ENCODE assay signal across 19 mouse cellular contexts in genomic region chr5:90246567-90246966, GRCm38 (mm10). TPM values are rescaled to one million over a fixed set of nuclear protein-coding genes. Genes with fewer than 3 reads are reported as not detected.
DNase-seq lines count a peak whose midpoint lies in the region; ATAC-seq and TF ChIP-seq lines count a peak whose summit lies in the region.
"Had no signal": no experiment of that assay in that cellular context is flagged by ENCODE, and none has a peak within 500 bp of the region (broad histone marks: within the 10 kb centered on the region; RNA-seq: fewer than 3 reads in every experiment).

No protein-coding gene starts in this region.

- DNase-seq in heart, adult 11 months = peak; percentile 60
- DNase-seq in R1 (ENCODE audit: low read depth, low spot score) = peak; percentile 89
- peak; percentile 63 for DNase-seq in liver
- DNase-seq in urinary bladder, postnatal 4 days (ENCODE audit: low spot score in 2 of 2) = no peak
- DNase-seq in midbrain, postnatal 0 days (ENCODE audit: low spot score) = no peak
- DNase-seq in cerebellum, postnatal 14 days = no peak
- DNase-seq: adrenal gland, adult 8-10 months; cerebellum, adult 9-10 months; gastrocnemius, postnatal 14 days; right cerebral cortex, postnatal 25 days had no signal

- no peaks in the 10 kb centered on the region for H3K9me3 ChIP-seq in heart, embryonic 11.5 days (replicated peaks; ENCODE audit: control insufficient read depth, low read length)
- H3K9me3 ChIP-seq in midbrain, postnatal 0 days (ENCODE audit: low read length) = no peaks in the 10 kb centered on the region
- H3K9me3 ChIP-seq: heart, embryonic 10.5 days; kidney, embryonic 15.5 days; limb, embryonic 15.5 days; midbrain, embryonic 15.5 days had no signal

- peaks cover 42% of the 10 kb centered on the region for H3K36me3 ChIP-seq in heart, embryonic 11.5 days (ENCODE audit: control insufficient read depth, insufficient read depth, low read length)
- peaks cover 51% of the 10 kb centered on the region for H3K36me3 ChIP-seq in midbrain, postnatal 0 days (ENCODE audit: insufficient read depth, low read length)

- no peak; the same call in 1 of the 2 replicates for ATAC-seq in heart, embryonic 11.5 days (replicated peaks; ENCODE audit: insufficient number of reproducible peaks, low FRiP score, low TSS enrichment)
- peak; percentile 82 for ATAC-seq in megakaryocyte-erythroid progenitor cell, adult 5-6 weeks (replicated peaks; ENCODE audit: low FRiP score, low TSS enrichment, poor library complexity, severe bottlenecking)
- ATAC-seq in midbrain, postnatal 0 days (ENCODE audit: low FRiP score) = no peak
- ATAC-seq: hindbrain, postnatal 0 days; midbrain, embryonic 15.5 days had no signal

- TF ChIP-seq CTCF in midbrain, postnatal 0 days (IDR thresholded peaks at IDR 0.05) = no peak

- H3K4me2 ChIP-seq in heart, embryonic 11.5 days = no peak overlapping the region
- H3K4me2 ChIP-seq in midbrain, postnatal 0 days (ENCODE audit: low read depth, low read length, poor library complexity, severe bottlenecking) = no peak overlapping the region
- H3K4me2 ChIP-seq: kidney, embryonic 15.5 days; limb, embryonic 15.5 days; midbrain, embryonic 15.5 days had no signal

- H3K4me3 ChIP-seq in heart, embryonic 11.5 days (ENCODE audit: low read depth, low read length) = no peak overlapping the region
- no peak overlapping the region for H3K4me3 ChIP-seq in midbrain, postnatal 0 days (ENCODE audit: low read depth, low read length)
- H3K4me3 ChIP-seq: heart, embryonic 10.5 days; kidney, embryonic 15.5 days; limb, embryonic 15.5 days; midbrain, embryonic 15.5 days had no signal

- no peaks in the 10 kb centered on the region for H3K4me1 ChIP-seq in heart, embryonic 11.5 days (ENCODE audit: control insufficient read depth, insufficient read depth, low read length)
- H3K4me1 ChIP-seq in midbrain, postnatal 0 days (ENCODE audit: insufficient read depth, low read length) = no peaks in the 10 kb centered on the region
- H3K4me1 ChIP-seq: heart, embryonic 10.5 days; kidney, embryonic 15.5 days; limb, embryonic 15.5 days; midbrain, embryonic 15.5 days had no signal

- no peak overlapping the region for H3K9ac ChIP-seq in heart, embryonic 11.5 days (ENCODE audit: low read depth, low read length)
- H3K9ac ChIP-seq in midbrain, postnatal 0 days (replicated peaks; ENCODE audit: low read length, poor library complexity, severe bottlenecking) = no peak overlapping the region
- H3K9ac ChIP-seq: kidney, embryonic 15.5 days; limb, embryonic 15.5 days; midbrain, embryonic 15.5 days had no signal

- H3K27ac ChIP-seq in heart, embryonic 11.5 days (ENCODE audit: low read depth, low read length) = no peak overlapping the region
- H3K27ac ChIP-seq in midbrain, postnatal 0 days (ENCODE audit: low read depth, low read length) = no peak overlapping the region
- H3K27ac ChIP-seq: heart, embryonic 10.5 days; hindbrain, postnatal 0 days; kidney, embryonic 15.5 days; limb, embryonic 15.5 days; macrophage; midbrain, embryonic 15.5 days had no signal

- H3K27me3 ChIP-seq in heart, embryonic 11.5 days (ENCODE audit: control insufficient read depth, insufficient read depth, low read length) = no peaks in the 10 kb centered on the region
- H3K27me3 ChIP-seq in midbrain, postnatal 0 days (ENCODE audit: insufficient read depth, low read length) = no peaks in the 10 kb centered on the region
- H3K27me3 ChIP-seq: CH12.LX; kidney, embryonic 15.5 days; limb, embryonic 15.5 days; midbrain, embryonic 15.5 days had no signal

- 75% methylated on average over 4 of the region's 4 CpGs for WGBS in heart, embryonic 11.5 days (ENCODE audit: insufficient replicate concordance)
- WGBS in midbrain, postnatal 0 days = 90% methylated on average over 4 of the region's 4 CpGs

RNA-seq across cellular contexts. Expression of gene Cox18, which starts 22.8 kb away (rescaled TPM):
- polyA plus RNA-seq in heart, embryonic 11.5 days (2014; fragmentation: Nextera tagmentation; extraction: Ambion mirVana) = 34.8 and 37.3 TPM in 2 replicates
- 33.5 and 43.6 TPM in 2 replicates for total RNA-seq in megakaryocyte-erythroid progenitor cell, adult 5-6 weeks (2014; fragmentation: Nextera tagmentation)
- 17.1 and 17.7 TPM in 2 replicates for total RNA-seq in megakaryocyte-erythroid progenitor cell, adult 5-6 weeks (2017)
- total RNA-seq in midbrain, postnatal 0 days (2014; rRNA removed) = 55.0 and 73.4 TPM in 2 replicates
- polyA plus RNA-seq in midbrain, postnatal 0 days (2015; fragmentation: Nextera tagmentation; extraction: Ambion mirVana) = 45.6 and 48.6 TPM in 2 replicates

Comparison
In these comparisons a context has a peak if more than half of its experiments do, and no peak if none do; other contexts are left out.
1. DNase-seq: peak in heart, adult 11 months (single experiment), R1 (single experiment) and liver (single experiment); none in urinary bladder, postnatal 4 days (0 of 2), midbrain, postnatal 0 days (single experiment) and cerebellum, postnatal 14 days (0 of 2).